Mouse (Mus musculus): ENCODE measurements around the gene Srxn1.

DNA sequence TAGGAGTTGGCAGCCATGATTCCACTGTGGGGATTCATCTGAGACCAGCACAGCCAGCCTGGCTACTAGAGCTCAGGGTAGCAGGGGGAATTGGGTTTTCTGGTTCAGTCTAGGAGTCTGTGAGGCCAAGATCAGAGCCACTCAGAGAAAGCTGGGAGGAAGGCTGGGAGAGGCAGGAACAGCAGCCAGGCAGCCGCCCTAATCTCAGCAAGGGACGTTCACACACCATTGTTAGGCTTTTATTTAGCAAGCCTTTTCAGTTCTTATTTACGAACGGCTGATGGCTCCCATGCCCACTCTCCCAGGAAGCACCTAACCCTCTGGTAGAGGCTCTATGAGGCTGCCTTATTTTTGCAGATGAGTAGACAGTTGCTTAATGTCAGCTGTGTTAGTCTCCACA lies 44.6 kb downstream of the Srxn1 start:
- no peak for TF ChIP-seq BHLHE40 (IDR thresholded peaks at IDR 0.05; ENCODE audit: low read depth, low read length)
- TF ChIP-seq EP300 (IDR thresholded peaks at IDR 0.05; ENCODE audit: low read length), result no peak
- no peak for TF ChIP-seq POLR2A (IDR thresholded peaks at IDR 0.05; ENCODE audit: low read depth, low read length)
- no peak for TF ChIP-seq HCFC1 (IDR thresholded peaks at IDR 0.05; ENCODE audit: low read depth, low read length)
- no peak for TF ChIP-seq SIN3A (IDR thresholded peaks at IDR 0.05; ENCODE audit: low read length)
- TF ChIP-seq CTCF (conservative IDR thresholded peaks at IDR 0.05 in 1 of 2, IDR thresholded peaks at IDR 0.05 in 1 of 2; ENCODE audit: low read depth in 2 of 2, low read length in 2 of 2), result no peak
- no peak for TF ChIP-seq IRF4 (IDR thresholded peaks at IDR 0.05; ENCODE audit: low read depth, low read length)
- no peak for TF ChIP-seq MAFK (IDR thresholded peaks at IDR 0.05; ENCODE audit: insufficient replicate concordance, low read length)
- no peak for TF ChIP-seq ELF1 (IDR thresholded peaks at IDR 0.05; ENCODE audit: low read depth, low read length)
- no peak for TF ChIP-seq ZNF384 (IDR thresholded peaks at IDR 0.05; ENCODE audit: low read depth, low read length)
- TF ChIP-seq USF2 (conservative IDR thresholded peaks at IDR 0.05; ENCODE audit: low read depth, low read length), result no peak
